Mouse (Mus musculus): Measurements from ENCODE around the gene Ap1m2. TPM values are rescaled to one million over a fixed set of nuclear protein-coding genes. Genes with fewer than 3 reads are reported as not detected.
A peak's percentile ranks its signal among the peaks of the same experiment; 100 is the strongest.
"Not testable (repeated sequence)": the region's sequence is repeated elsewhere in the genome, so short reads cannot be mapped to it uniquely, and the experiment has no call there.

The Ap1m2 gene
- total RNA-seq, 2 experiments from 2014 or later: 0.13 to 2.3 TPM

- intact Hi-C loops (cut with DNase I): no loop called here
- no peak for DNase-seq (ENCODE audit: low spot score in 2 of 2)
Measured at GRCm38 (mm10) chr9:21329699-21330289, 17.7 kb upstream of the Ap1m2 start.

GRCm38 (mm10) chr9:21329041-21329440 lies 16.9 kb upstream of the Ap1m2 start:
- DNase-seq (ENCODE audit: low spot score in 2 of 2): no peak
- intact Hi-C loops (cut with DNase I): no loop called here

- no peak for DNase-seq (ENCODE audit: low spot score in 2 of 2)
- intact Hi-C loops (cut with DNase I): no loop called here
Measured at GRCm38 (mm10) chr9:21328041-21328440, 15.9 kb upstream of the Ap1m2 start.

DNA sequence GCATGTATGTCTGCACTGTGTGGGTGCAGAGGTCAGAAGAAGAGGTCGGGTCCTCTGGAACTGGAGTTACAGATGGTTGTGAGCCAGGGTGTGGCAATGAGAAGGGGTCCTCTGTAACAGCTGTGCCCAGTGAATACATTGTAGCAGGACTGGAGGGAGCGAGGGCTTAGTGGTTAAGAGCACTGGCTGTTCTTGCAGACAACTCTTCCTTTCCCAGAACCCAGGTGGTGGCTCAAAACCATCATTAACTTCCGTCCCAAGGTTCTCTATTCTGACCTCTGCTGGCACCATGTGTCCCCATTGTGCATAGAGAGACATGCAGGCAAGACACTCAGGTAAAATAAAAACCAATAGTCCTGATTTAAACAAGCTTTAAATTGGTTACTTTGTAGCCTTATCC lies 15.4 kb upstream of the Ap1m2 start:
- intact Hi-C loops (cut with DNase I): no loop called here
- no peak for DNase-seq (ENCODE audit: low spot score in 2 of 2)

DNA sequence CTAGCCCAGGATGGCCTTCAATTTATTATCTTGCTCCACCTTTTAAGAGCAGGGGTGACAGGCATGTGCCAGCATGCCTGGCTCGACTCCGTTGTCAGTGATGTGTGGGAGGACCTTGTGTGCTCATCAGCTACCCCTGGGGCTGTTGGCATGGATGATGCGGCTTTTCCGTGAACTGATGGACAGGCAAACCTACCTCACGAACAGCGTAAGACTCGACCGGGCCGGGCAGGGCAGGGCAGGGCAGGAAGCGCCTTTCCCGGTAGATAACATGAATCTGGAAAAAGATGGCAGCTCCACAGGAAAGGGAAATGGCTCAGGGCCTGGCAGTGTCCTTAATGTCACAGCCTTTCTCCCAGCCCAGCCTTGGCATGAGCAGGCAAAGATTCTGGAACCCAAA lies 12.1 kb upstream of the Ap1m2 start:
- intact Hi-C loops (cut with DNase I): no loop called here
- DNase-seq (ENCODE audit: low spot score in 2 of 2): no peak

DNA sequence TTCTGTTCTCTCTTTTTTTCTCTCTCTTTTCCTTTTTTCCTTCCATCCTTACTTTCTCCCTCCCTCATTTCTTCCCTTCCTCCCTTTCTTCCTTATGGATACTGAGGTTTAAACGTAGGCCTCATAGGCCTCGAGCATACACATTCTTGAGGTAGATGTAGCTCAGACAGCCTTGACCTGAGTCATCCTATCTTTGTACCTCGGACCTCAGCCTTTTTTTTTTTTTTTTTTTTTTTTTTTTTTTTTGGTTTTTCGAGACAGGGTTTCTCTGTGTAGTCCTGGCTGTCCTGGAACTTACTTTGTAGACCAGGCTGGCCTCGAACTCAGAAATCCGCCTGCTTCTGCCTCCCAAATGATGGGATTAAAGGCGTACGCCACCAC lies 10.8 kb upstream of the Ap1m2 start:
- DNase-seq (ENCODE audit: low spot score in 2 of 2); intact Hi-C loops (cut with DNase I): not testable (repeated sequence)

GRCm38 (mm10) chr9:21322211-21322916 lies 10.2 kb upstream of the Ap1m2 start:
- DNase-seq (ENCODE audit: low spot score in 2 of 2): peak; percentile 22 to 35
- intact Hi-C loops (cut with DNase I): no loop called here

DNA sequence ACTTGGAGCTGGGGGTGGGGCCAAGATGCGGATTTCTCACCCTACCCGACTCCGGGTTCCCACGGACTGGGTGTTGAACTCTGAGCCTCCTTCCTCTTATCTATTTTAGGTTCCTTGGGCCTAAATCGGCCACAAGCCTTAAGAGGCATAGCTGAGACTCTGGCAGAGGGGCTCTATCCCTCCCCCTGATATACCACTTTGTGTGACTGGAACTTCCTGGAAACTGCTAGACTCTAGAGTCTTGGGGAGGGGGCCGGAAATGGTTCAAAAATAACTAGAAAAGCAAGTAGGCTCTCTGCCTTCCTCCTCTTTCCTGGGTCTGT lies 9.3 kb upstream of the Ap1m2 start:
- intact Hi-C loops (cut with DNase I): no loop called here
- DNase-seq (ENCODE audit: low spot score in 2 of 2): peak; percentile 18 to 42

- intact Hi-C loops (cut with DNase I): no loop called here
- peak; percentile 37 to 73 for DNase-seq (ENCODE audit: low spot score in 2 of 2)
Measured at GRCm38 (mm10) chr9:21320619-21321512, 8.7 kb upstream of the Ap1m2 start, which contains the start of gene Slc44a2. Gene Slc44a2 (plus strand): TSS chr9:21320698.

DNA sequence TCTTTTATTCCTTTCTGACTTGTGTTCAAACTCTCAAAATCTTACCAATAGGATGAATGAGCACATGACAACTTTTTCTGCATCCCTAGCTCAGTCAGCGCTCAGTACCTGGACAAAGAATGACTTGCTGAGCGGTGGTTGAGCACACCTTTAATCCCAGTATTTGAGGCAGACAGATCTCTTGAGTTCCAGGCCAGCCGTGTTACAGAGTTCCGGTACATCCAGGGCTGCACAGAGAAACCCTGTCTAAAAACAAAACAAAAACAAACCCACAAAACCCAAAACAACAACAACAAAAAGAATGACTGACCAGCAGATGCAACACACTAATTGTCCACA lies 8.1 kb upstream of the Ap1m2 start:
- intact Hi-C loops (cut with DNase I): no loop called here
- DNase-seq (ENCODE audit: low spot score in 2 of 2): no peak

DNA sequence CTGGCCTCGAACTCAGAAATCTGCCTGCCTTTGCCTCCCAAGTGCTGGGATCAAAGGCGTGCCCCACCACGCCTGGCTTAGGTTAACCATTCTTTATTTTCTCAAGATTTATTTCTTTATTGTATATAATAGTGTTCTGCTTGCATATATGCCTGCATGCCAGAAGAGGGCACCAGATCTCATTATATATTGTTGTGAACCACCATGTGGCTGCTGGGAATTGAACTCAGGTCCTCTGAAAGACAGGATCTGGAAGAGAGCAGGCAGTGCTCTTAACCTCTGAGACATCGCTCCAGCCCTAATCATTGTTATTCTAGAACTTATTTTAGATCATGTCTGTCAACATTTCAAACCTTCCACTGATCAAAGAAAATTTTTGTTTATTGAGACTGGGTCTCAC lies 7.4 kb upstream of the Ap1m2 start:
- no peak for DNase-seq (ENCODE audit: low spot score in 2 of 2)
- intact Hi-C loops (cut with DNase I): no loop called here

DNA sequence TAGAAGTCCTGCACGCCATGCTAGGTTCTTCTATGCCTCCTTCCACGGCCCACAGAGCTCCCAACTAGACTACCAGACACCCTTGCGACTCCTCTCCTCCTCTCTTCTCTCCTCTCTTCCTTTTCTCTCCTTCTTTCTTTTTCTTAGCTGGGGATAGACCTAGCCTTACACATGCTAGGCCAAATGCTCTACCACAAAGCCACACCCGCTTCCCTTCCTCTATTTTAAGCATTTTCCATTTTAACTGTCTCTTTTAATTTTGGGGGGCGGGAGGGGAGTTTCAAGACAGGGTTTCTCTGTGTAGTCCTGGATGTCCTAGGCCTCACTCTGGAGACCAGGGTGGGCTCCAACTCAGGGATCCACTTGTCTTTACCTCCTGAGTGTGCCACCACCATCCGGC lies 6.7 kb upstream of the Ap1m2 start:
- DNase-seq (ENCODE audit: low spot score in 2 of 2): no peak
- intact Hi-C loops (cut with DNase I): no loop called here

DNA sequence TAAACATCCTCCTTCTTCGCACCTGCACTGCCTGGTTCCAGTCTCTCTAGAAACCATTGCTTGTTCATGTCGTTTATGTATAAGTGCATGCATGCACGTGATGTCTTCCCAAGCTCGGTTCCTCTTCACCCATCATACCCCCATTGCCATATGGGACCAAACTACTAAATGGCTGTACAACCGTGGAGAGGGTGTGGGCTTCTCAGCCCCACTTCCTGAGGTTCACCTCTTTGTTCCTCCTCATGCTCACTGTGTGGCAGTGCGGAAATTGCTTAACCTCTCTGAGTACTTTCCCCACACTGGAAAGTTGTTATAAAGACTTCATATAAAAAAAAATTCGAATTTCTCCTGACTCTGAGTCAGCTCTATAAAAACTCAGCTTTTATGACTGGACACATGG lies 4.6 kb upstream of the Ap1m2 start:
- intact Hi-C loops (cut with DNase I): no loop called here
- DNase-seq (ENCODE audit: low spot score in 2 of 2): no peak

DNA sequence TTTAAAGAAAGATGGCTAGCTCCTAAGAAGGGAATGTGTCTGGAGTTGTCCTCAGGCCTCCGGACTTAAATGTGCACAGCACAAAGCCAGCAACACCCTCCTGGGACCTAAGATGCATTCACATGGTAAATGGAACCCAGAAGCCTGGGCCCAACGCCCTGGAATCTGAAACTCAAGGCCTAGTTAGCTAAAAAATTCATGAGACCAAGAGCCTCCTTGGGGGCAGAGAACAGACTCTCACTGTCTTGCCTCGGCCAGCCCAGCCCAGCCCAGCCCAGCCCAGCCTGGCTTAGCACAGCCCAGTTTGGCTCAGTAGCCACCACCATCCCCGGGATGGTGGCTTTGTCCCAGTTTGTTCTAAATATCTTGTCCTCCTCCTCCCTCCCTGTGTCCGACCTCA lies 3.3 kb upstream of the Ap1m2 start:
- DNase-seq (ENCODE audit: low spot score in 2 of 2): no peak
- intact Hi-C loops (cut with DNase I): no loop called here

GRCm38 (mm10) chr9:21314367-21315140 lies 2.4 kb upstream of the Ap1m2 start:
- DNase-seq (ENCODE audit: low spot score in 2 of 2): no peak
- intact Hi-C loops (cut with DNase I): no loop called here

GRCm38 (mm10) chr9:21313394-21313793 lies 1.3 kb upstream of the Ap1m2 start:
- DNase-seq (ENCODE audit: low spot score in 2 of 2): peak; percentile 67 to 80
- intact Hi-C loops (cut with DNase I): loop anchor here (1.0 to 2.0 kb wide), 2 partner anchors 44 to 97 kb away; partner anchors contain the start of gene Qtrt1

DNA sequence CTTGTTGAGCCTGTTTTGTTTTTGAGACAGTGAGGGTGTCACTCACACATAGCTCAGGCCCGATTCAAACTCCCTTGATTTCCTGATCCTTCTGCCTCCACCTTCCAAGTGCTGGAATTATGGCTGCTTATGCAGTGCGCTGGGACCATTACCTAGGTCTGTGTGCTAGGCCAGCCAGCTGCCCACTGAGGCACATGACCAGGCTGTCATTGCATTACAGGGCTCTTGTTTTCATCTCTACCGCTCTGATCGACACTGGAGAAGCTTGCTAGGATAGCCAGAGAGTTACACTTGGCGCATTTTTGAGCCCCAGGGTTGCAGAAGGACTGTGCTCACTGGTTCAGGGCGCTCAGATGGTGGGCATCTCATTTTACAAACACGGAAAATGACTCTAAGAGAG lies 442 bp downstream of the Ap1m2 start:
- intact Hi-C loops (cut with DNase I): loop anchor here (2.0 kb wide), 1 partner anchor 99 kb away; the partner anchor contains the start of gene Qtrt1
- DNase-seq (ENCODE audit: low spot score in 2 of 2): no peak

DNA sequence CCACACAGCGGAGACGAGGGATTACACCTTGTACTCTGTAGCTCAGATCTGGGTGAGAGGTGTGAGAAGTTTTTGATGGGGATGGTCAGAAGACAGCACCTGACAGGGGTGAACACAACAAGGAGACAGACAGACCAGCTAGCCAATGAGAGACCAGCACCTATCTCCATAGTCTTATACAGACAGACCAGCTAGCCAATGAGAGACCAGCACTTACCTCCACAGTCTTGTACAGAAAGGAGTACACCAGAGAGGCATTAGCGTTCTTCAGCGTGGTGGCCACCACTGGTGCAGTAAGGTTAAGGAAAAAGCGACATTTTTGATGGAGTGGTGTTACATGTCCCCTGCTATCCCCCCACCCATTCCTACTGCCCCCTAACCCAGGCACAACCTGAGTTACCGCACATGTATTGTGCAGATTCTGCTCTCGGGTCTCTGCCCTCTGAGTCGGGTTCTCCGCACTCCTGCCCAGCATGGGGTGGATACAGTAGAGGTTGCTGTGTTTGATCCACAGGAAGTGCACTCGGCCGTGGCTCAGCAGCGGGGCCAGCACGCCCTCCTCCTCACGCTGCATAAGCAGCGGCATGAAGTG lies 2.9 kb downstream of the Ap1m2 start:
- intact Hi-C loops (cut with DNase I): no loop called here
- DNase-seq (ENCODE audit: low spot score in 2 of 2): no peak

GRCm38 (mm10) chr9:21305065-21305464 lies 7.1 kb downstream of the Ap1m2 start:
- DNase-seq (ENCODE audit: low spot score in 2 of 2): no peak
- intact Hi-C loops (cut with DNase I): no loop called here

Data from left cerebral cortex, postnatal 14 days (tissue).